Mouse (Mus musculus): ENCODE data around the gene Dcaf4. TPM values are rescaled to one million over a fixed set of nuclear protein-coding genes. Genes with fewer than 3 reads are reported as not detected.

Gene Dcaf4
- polyA plus RNA-seq, 1 experiment from 2014 or later = 49.2 TPM

DNA sequence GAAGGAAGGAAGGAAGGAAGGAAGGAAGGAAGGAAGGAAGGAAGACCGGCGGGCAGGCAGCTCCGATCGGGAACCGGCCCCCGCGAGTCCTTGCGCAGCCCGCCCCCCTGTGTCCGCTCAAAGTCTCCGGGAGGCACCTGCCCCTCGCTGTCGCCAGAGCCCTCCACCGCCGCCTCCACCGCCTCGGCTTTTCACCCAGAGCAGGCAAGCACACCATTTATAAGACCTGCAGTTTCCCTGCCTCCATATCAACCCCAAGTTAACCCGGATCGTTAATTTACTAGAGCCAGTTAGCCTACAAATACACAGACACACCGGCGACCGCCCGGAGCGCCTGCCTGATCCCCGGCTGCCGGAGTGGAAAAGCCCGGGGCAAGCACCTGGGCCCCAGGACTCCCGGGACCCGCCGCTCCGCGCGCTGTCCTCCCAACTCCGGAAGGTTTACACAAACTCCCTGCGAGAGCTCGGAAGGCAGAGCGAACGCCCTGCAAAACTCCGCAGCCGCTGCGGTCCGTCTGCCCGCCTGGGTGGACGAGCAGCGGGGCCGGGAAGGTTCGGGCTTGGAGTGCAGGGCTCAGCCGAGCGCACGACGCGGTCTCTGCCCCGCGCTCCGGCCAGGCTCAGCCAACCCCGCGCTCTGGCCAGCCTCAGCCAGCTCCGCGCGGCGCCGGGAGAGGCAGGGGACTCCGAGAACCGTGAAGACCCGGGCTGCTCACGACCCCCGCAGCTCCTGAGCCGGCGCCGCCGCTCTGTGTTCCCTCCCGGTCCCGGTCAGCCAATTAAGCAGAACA is 33.4 kb upstream of the Dcaf4 start:
- H3K4me1 ChIP-seq (replicated peaks) = peaks cover 33% of the 10 kb centered on the region
- peak; percentile 42 for ATAC-seq (ENCODE audit: low FRiP score, low read depth)
- under 1% methylated on average over 65 of the region's 73 CpGs for WGBS
- H3K9ac ChIP-seq = peak overlapping the region; percentile 73
- peak overlapping the region; percentile 87 for H3K4me3 ChIP-seq
- H3K36me3 ChIP-seq = no peaks in the 10 kb centered on the region
- H3K27me3 ChIP-seq = no peaks in the 10 kb centered on the region
- H3K9me3 ChIP-seq = no peaks in the 10 kb centered on the region
- H3K27ac ChIP-seq (replicated peaks) = peak overlapping the region; percentile 87
- H3K4me2 ChIP-seq = peak overlapping the region; percentile 98

DNA sequence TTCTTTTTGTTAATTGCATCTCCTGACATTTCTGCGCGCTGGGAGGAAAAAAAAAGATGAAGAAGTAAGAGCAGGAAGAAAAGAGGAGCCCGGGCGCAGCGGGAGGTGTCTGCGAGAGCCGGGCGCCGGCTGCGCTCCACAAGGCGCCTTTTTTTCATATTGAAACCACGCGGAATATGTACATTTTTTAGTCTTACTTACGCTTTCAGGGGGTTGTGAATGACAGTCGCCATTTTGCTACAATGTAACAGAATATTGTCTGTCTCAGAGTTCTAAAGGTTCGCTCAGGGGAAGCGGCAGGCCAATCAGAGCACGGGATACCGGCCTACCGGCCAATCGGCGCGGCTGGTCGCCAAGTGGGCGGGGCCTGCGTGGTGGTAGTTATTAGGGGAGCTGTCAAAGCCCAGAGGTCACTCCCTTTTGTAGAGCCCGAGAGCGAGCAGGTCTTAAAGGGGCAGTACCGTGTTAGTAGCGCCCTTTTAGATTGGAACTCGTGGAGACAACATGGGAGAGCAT is 32.7 kb upstream of the Dcaf4 start, which contains the start of gene Dpf3:
TSS of gene Dpf3 (minus strand) at position 241 of the 516 bp plus-strand sequence.
- H3K4me3 ChIP-seq = peak within 1 kb of the TSS; percentile 87
- H3K4me1 ChIP-seq (replicated peaks) = peaks cover 33% of the 10 kb centered on the region
- H3K9ac ChIP-seq = peak within 1 kb of the TSS; percentile 73
- no peaks in the 10 kb centered on the region for H3K36me3 ChIP-seq
- WGBS = under 1% methylated on average over 31 of the region's 31 CpGs
- H3K27me3 ChIP-seq = no peaks in the 10 kb centered on the region
- peak within 1 kb of the TSS; percentile 87 for H3K27ac ChIP-seq (replicated peaks)
- H3K4me2 ChIP-seq = peak within 1 kb of the TSS; percentile 98
- H3K9me3 ChIP-seq = no peaks in the 10 kb centered on the region
- ATAC-seq (ENCODE audit: low FRiP score, low read depth) = peak; percentile 95

DNA sequence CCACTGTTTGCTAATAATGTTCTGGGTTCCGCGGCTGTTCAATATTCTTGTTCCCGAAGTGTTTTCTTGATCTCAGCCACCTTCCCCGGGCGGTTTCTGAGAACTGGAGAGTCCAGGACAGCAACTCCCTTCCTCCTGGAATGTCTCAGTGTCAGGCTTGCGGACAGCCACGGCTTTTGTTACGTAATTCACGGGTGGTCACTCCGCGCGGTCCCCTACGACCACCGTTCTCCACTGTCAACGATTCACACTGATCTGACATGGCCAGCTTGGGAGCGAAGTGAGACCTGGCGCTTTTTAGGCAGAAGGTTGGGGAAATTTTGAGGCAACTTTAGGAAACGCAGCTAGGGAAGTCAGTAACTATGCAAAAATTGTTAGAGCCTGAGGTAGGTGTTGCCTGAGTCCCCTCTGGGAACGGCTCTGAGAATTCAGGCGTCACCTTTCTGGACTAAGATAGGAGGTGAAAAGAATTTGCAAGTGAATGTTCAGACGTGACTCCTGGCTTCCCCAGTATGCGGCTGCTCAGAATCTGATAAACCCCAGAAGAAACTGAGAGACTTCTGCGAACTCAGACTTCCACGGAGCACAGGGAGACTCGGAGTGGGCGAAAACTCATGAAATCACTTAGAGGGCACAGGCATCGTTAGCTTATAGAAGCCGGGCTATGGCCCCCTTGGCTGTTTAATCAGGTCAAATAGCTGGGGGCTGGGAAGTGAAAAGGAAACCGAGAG is 31.9 kb upstream of the Dcaf4 start:
- H3K27ac ChIP-seq (replicated peaks) = no peak overlapping the region
- ATAC-seq (ENCODE audit: low FRiP score, low read depth) = no peak
- H3K9me3 ChIP-seq = no peaks in the 10 kb centered on the region
- WGBS = under 1% methylated on average over 29 of the region's 29 CpGs
- no peaks in the 10 kb centered on the region for H3K27me3 ChIP-seq
- H3K4me1 ChIP-seq (replicated peaks) = peaks cover 33% of the 10 kb centered on the region
- no peaks in the 10 kb centered on the region for H3K36me3 ChIP-seq
- peak overlapping the region; percentile 98 for H3K4me2 ChIP-seq
- peak overlapping the region; percentile 87 for H3K4me3 ChIP-seq
- no peak overlapping the region for H3K9ac ChIP-seq

DNA sequence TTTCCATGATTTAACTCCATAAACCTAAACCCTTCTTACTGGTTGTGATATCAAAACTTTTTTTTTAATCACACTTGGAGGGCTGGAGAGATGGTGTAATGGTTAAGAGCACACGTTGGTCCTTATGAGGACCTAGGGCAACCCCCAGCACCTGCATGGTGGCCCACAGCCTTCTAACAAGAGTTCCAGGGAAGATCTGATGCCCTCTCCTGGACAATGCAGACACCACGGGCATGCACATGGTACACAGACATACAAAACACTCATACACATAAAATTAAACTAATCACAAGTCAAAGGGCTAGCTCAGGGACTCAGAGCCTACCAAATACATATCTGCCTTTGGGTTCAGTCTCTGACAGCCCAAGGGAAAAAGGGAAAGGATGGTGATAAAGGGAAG is 30.5 kb upstream of the Dcaf4 start:
- 40% methylated on average over 2 of the region's 2 CpGs for WGBS

GRCm38 (mm10) chr12:83491609-83492008 is 28.7 kb upstream of the Dcaf4 start:
- peaks cover 16% of the 10 kb centered on the region for H3K4me1 ChIP-seq (replicated peaks)
- ATAC-seq (ENCODE audit: low FRiP score, low read depth) = no peak
- no peaks in the 10 kb centered on the region for H3K9me3 ChIP-seq
- H3K4me3 ChIP-seq = no peak overlapping the region
- H3K27me3 ChIP-seq = no peaks in the 10 kb centered on the region
- WGBS = 55% methylated on average over 1 of the region's 1 CpGs
- no peak overlapping the region for H3K27ac ChIP-seq (replicated peaks)
- no peak overlapping the region for H3K9ac ChIP-seq
- no peaks in the 10 kb centered on the region for H3K36me3 ChIP-seq
- H3K4me2 ChIP-seq = no peak overlapping the region

More for the DNA sequence above, 30.5 kb upstream of the Dcaf4 start:
- Histone ChIP-seq H3K9ac (no peak overlapping the region), H3K36me3 (no peaks in the 10 kb centered on the region), H3K27me3 (no peaks in the 10 kb centered on the region), H3K9me3 (no peaks in the 10 kb centered on the region), H3K27ac (replicated peaks) (no peak overlapping the region), H3K4me2 (no peak overlapping the region), H3K4me3 (no peak overlapping the region), H3K4me1 (replicated peaks) (peaks cover 28% of the 10 kb centered on the region)
- ATAC-seq (ENCODE audit: low FRiP score, low read depth) = no peak

DNA sequence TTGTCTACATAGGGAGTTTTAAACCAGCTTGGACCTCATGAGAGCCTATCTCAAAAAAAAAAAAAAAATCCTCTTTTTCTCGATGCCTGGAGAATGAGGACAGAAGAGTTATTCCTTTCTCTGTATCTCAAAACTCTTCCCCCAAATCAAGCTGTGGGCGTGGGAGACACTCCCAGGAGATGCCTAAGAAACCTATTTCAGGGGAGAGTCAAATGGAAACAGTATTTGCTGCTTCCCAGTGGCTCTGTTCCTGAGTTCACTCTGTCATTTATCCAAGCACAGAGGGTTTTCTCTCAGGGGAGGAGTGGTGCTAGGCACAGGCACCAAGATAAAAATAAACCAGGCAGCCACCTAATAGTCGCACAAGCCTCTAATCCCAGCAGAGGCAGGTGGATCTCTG is 27.5 kb upstream of the Dcaf4 start:
- no peak overlapping the region for H3K4me2 ChIP-seq
- H3K9ac ChIP-seq = no peak overlapping the region
- H3K4me3 ChIP-seq = no peak overlapping the region
- no peak overlapping the region for H3K27ac ChIP-seq (replicated peaks)
- H3K27me3 ChIP-seq = no peaks in the 10 kb centered on the region
- no peak for ATAC-seq (ENCODE audit: low FRiP score, low read depth)
- peaks cover 15% of the 10 kb centered on the region for H3K4me1 ChIP-seq (replicated peaks)
- no peaks in the 10 kb centered on the region for H3K36me3 ChIP-seq
- no peaks in the 10 kb centered on the region for H3K9me3 ChIP-seq
- 77% methylated on average over 3 of the region's 3 CpGs for WGBS

GRCm38 (mm10) chr12:83494196-83494595 is 26.1 kb upstream of the Dcaf4 start:
- H3K36me3 ChIP-seq = no peaks in the 10 kb centered on the region
- H3K9me3 ChIP-seq = no peaks in the 10 kb centered on the region
- H3K27me3 ChIP-seq = no peaks in the 10 kb centered on the region
- no peak overlapping the region for H3K4me2 ChIP-seq
- no peak overlapping the region for H3K27ac ChIP-seq (replicated peaks)
- no peak for ATAC-seq (ENCODE audit: low FRiP score, low read depth)
- peaks cover under 1% of the 10 kb centered on the region; the same call in 1 of the 2 replicates for H3K4me1 ChIP-seq (replicated peaks)
- no peak overlapping the region for H3K9ac ChIP-seq
- no peak overlapping the region for H3K4me3 ChIP-seq
- WGBS = 79% methylated on average over 9 of the region's 9 CpGs

GRCm38 (mm10) chr12:83495248-83495960 is 24.9 kb upstream of the Dcaf4 start:
- no peak overlapping the region for H3K4me3 ChIP-seq
- H3K27ac ChIP-seq (replicated peaks) = no peak overlapping the region
- ATAC-seq (ENCODE audit: low FRiP score, low read depth) = no peak

GRCm38 (mm10) chr12:83495961-83496282 is 24.3 kb upstream of the Dcaf4 start:
- ATAC-seq (ENCODE audit: low FRiP score, low read depth) = no peak
- Histone ChIP-seq H3K4me2 (no peak overlapping the region), H3K36me3 (no peaks in the 10 kb centered on the region), H3K9me3 (no peaks in the 10 kb centered on the region), H3K4me3 (no peak overlapping the region), H3K4me1 (replicated peaks) (no peaks in the 10 kb centered on the region), H3K27ac (replicated peaks) (no peak overlapping the region), H3K9ac (no peak overlapping the region), H3K27me3 (no peaks in the 10 kb centered on the region)
- 69% methylated on average over 9 of the region's 9 CpGs for WGBS

More at GRCm38 (mm10) chr12:83495248-83495960, 24.9 kb upstream of the Dcaf4 start:
- no peaks in the 10 kb centered on the region for H3K36me3 ChIP-seq
- WGBS = 83% methylated on average over 4 of the region's 4 CpGs
- H3K27me3 ChIP-seq = no peaks in the 10 kb centered on the region
- H3K4me1 ChIP-seq (replicated peaks) = no peaks in the 10 kb centered on the region
- H3K9me3 ChIP-seq = no peaks in the 10 kb centered on the region
- no peak overlapping the region for H3K4me2 ChIP-seq
- no peak overlapping the region for H3K9ac ChIP-seq

GRCm38 (mm10) chr12:83496336-83496735 is 23.9 kb upstream of the Dcaf4 start:
- no peak overlapping the region for H3K27ac ChIP-seq (replicated peaks)
- H3K9ac ChIP-seq = no peak overlapping the region
- 83% methylated on average over 4 of the region's 4 CpGs for WGBS
- no peaks in the 10 kb centered on the region for H3K4me1 ChIP-seq (replicated peaks)
- no peaks in the 10 kb centered on the region for H3K9me3 ChIP-seq
- no peak for ATAC-seq (ENCODE audit: low FRiP score, low read depth)
- H3K27me3 ChIP-seq = no peaks in the 10 kb centered on the region
- no peak overlapping the region for H3K4me2 ChIP-seq
- H3K4me3 ChIP-seq = no peak overlapping the region
- no peaks in the 10 kb centered on the region for H3K36me3 ChIP-seq

DNA sequence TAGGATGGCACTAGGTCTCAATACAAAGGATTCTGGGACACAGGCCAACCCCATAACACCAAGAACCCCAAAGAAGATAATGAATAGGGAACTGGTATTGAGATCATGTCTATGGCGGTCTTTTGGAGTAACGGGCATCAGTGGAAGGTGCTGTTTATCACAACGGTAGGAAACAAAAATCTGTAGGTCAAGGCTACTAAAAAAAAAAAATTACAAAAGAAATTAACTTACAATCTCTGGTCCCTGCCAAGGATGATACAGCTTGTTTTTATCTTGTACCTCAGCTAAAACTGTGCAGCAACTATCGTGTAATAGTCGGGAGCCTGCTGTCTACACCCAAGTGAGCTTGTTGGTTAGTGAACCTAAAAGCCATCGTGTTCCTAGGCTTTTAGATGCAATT is 23.5 kb upstream of the Dcaf4 start:
- 87% methylated on average over 6 of the region's 6 CpGs for WGBS
- Histone ChIP-seq H3K36me3 (no peaks in the 10 kb centered on the region), H3K9me3 (no peaks in the 10 kb centered on the region), H3K4me1 (replicated peaks) (no peaks in the 10 kb centered on the region), H3K4me3 (no peak overlapping the region), H3K9ac (no peak overlapping the region), H3K4me2 (no peak overlapping the region), H3K27me3 (no peaks in the 10 kb centered on the region), H3K27ac (replicated peaks) (no peak overlapping the region)
- no peak for ATAC-seq (ENCODE audit: low FRiP score, low read depth)

- Histone ChIP-seq H3K4me2 (no peak overlapping the region), H3K27me3 (no peaks in the 10 kb centered on the region), H3K9ac (no peak overlapping the region), H3K36me3 (no peaks in the 10 kb centered on the region), H3K9me3 (no peaks in the 10 kb centered on the region), H3K4me1 (replicated peaks) (no peaks in the 10 kb centered on the region), H3K27ac (replicated peaks) (no peak overlapping the region), H3K4me3 (no peak overlapping the region)
- no peak for ATAC-seq (ENCODE audit: low FRiP score, low read depth)
- WGBS = 75% methylated on average over 3 of the region's 3 CpGs
Measured at GRCm38 (mm10) chr12:83497959-83498358, 22.3 kb upstream of the Dcaf4 start.

All from hindbrain, embryonic 15.5 days (tissue).